ENCODE assay signal across 21 mouse cellular contexts in genomic region chr3:138224363-138224954, GRCm38 (mm10). TPM values are rescaled to one million over a fixed set of nuclear protein-coding genes. Genes with fewer than 3 reads are reported as not detected.
"Had no signal": no experiment of that assay in that cellular context is flagged by ENCODE, and none has a peak within 500 bp of the region (broad histone marks: within the 10 kb centered on the region; RNA-seq: fewer than 3 reads in every experiment).

No protein-coding gene starts in this region.

- H3K36me3 ChIP-seq: kidney, embryonic 15.5 days; limb, embryonic 13.5 days; neural tube, embryonic 13.5 days had no signal

- H3K27me3 ChIP-seq: kidney, embryonic 15.5 days; limb, embryonic 13.5 days; neural tube, embryonic 13.5 days had no signal

- H3K27ac ChIP-seq: kidney, embryonic 15.5 days; limb, embryonic 13.5 days; neural tube, embryonic 13.5 days had no signal

- H3K9me3 ChIP-seq: kidney, embryonic 15.5 days; limb, embryonic 13.5 days; neural tube, embryonic 13.5 days had no signal

- H3K9ac ChIP-seq: kidney, embryonic 15.5 days; limb, embryonic 13.5 days; neural tube, embryonic 13.5 days had no signal

- DNase-seq: kidney, adult 2 months; kidney, postnatal 14 days; layer of hippocampus, adult 9-11 months; layer of hippocampus, postnatal 36 days; left cerebral cortex, postnatal 4 days; lung, adult 2 months; lung, postnatal 36 days; retina, postnatal 1 day; right cerebral cortex, postnatal 4 days; spleen, adult 18-20 months; thymus, postnatal 36 days had no signal

- H3K4me1 ChIP-seq: limb, embryonic 13.5 days; neural tube, embryonic 13.5 days had no signal

- ATAC-seq: inflammation-experienced regulatory T-cells, adult 6 months; lung, postnatal 0 days; midbrain, embryonic 16.5 days had no signal

- H3K4me2 ChIP-seq: kidney, embryonic 15.5 days; limb, embryonic 13.5 days; neural tube, embryonic 13.5 days had no signal

- H3K4me3 ChIP-seq: kidney, embryonic 15.5 days; limb, embryonic 13.5 days; neural tube, embryonic 13.5 days had no signal

RNA-seq across cellular contexts. Expression of gene Adh7, which starts 6.9 kb away (rescaled TPM):
- total RNA-seq: megakaryocyte progenitor cell, adult 5-6 weeks had no signal
- polyA plus RNA-seq: inflammation-experienced regulatory T-cells, adult 6 months; large intestine, adult 2 months had no signal

RNA-seq across cellular contexts. Expression of gene 4930579F01Rik, which starts 30.8 kb away (rescaled TPM):
- total RNA-seq: layer of hippocampus, postnatal 36 days; left cerebral cortex, postnatal 10 days; left cerebral cortex, postnatal 4 days; megakaryocyte progenitor cell, adult 5-6 weeks had no signal
- polyA plus RNA-seq: inflammation-experienced regulatory T-cells, adult 6 months; kidney, adult 2 months; large intestine, adult 2 months; lung, adult 2 months; lung, postnatal 0 days; midbrain, embryonic 16.5 days; neural tube, embryonic 13.5 days; thymus, postnatal 0 days had no signal

RNA-seq across cellular contexts. Expression of gene Adh1, which starts 36.3 kb away (rescaled TPM):
- total RNA-seq: megakaryocyte progenitor cell, adult 5-6 weeks had no signal
